Mouse (Mus musculus): ENCODE data around the gene Usp7.
"Not testable (repeated sequence)": the region's sequence is repeated elsewhere in the genome, so short reads cannot be mapped to it uniquely, and the experiment has no call there.

The Usp7 gene

DNA sequence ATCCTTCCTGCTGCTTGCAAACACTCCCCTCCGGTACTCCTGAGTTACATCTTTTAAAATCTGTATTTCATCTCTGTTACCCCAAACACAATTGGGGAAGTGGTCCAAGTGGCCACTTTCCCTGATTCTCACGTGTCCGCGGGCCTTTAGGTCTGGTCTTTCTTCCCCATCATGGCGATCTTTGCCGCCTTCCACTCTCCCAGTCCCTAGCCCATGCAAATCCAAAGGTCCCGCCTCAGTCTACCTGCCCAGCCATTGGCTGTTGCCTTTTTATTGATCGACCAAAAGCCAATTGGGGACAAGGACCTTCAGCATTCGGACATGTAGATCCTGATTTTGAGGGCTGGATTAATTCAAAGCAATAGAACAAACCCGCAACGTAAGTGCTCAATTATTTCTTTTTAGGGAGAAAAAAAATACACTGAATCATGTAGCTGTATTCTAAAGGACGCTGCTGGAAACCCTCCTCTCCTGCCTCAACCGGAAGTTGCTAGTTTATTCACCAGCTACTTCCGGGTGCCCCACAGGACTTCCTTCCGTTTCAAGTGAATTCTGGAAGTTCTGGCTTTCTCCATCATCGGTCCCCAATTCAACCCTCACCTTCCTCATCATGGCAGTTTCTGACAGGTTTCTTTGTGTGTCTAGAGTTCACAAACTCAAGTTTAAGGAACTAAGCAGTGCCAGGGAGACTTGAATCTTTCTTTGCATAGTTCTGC, 8.8 kb downstream of the Usp7 start:
- no peak for ATAC-seq (ENCODE audit: insufficient number of reproducible peaks, low FRiP score, low TSS enrichment)

DNA sequence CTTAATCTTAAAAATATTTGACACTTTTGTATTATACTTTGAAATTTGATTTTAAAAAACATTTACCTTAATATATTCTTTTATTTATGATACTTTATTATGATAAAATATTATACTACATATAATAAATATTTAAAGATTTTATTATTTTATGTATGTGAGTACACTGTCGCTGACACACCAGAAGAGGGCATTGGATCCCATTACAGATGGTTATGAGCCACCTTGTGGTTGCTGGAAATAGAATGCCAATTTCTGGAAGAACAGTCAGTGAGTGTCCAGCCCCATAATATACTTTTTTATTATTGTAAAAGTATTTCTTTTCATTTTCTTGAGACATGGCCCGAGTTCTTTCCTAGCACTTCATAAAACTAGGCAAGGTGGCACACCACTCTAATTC, 10.4 kb downstream of the Usp7 start:
- ATAC-seq (ENCODE audit: insufficient number of reproducible peaks, low FRiP score, low TSS enrichment), result no peak

DNA sequence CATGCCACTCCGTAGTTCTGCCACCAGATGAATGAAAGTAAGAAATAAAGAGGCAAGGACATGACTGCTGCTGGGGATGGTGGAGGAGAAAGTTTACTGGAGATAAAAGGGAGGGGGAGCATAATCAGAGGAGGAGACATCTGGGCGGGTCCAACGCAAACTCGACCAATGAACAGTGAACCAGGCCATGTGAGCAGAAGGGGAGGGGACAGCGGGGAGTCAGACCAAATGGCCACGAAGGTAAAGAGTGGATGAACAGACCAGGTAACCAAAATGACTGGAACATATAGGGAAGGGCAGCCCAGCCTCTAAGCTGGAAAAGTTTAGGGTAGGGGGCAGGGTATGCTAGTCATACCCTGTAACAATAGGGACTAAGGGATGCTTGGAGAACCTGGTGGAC, 10.9 kb downstream of the Usp7 start:
- no peak for ATAC-seq (ENCODE audit: insufficient number of reproducible peaks, low FRiP score, low TSS enrichment)

DNA sequence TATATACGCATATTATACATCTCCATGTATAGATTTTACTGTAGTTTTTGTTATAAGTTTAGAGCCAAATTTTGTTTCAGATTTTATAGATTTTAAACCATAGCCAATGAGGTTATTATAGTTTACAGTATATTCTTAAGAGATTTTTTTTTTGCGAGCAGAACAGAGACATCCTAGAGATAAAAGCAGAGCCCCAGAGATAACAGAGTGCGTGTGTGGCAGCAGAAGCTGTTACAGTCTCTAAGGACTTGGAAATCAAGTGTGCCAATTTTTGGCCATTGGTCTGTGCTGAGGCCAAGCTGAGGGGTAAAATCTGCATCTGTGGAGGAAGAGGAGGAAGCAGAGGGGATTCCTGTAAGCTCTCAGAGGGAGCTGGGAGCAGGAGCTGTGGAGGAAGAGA, 11.9 kb downstream of the Usp7 start:
- no peak for ATAC-seq (ENCODE audit: insufficient number of reproducible peaks, low FRiP score, low TSS enrichment)

DNA sequence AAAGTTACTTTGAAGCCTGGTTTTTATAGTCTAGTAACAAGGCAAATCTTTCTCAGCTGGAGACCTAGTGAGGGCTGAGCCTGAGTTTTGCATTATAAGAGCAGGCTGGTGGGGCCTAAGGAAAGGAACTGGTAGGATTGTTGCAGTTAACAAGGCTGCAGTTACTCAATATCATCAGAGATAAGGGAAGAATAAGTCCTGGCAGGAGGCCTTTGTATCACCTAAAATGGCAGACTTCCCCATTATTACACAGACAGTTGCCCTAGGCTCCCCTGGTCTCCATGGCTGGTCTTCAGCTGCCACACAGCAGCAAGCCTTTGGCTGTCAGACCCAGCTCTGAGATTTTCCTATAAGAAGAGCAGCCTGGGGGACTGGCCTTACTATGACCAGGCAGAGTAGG, 13.4 kb downstream of the Usp7 start:
- no peak for ATAC-seq (ENCODE audit: insufficient number of reproducible peaks, low FRiP score, low TSS enrichment)

DNA sequence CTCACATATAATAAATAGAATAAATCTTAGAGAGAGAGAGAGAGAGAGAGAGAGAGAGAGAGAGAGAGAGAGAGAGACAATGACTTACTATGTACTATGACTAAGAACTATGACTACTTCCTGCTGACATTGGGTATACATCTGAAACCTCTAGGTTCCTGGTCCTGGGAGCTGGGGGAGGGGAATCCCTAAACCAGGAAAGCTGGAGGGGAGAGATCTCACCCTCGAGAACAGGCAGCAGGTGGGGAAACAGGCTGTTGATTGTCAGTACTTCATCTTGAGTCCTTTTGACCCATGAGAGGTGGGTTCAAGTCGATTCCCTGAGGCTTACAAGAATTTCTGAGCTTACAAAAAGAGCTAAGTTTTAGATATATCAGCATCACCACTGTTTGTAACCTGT, 14.9 kb downstream of the Usp7 start:
- ATAC-seq (ENCODE audit: insufficient number of reproducible peaks, low FRiP score, low TSS enrichment), result no peak

DNA sequence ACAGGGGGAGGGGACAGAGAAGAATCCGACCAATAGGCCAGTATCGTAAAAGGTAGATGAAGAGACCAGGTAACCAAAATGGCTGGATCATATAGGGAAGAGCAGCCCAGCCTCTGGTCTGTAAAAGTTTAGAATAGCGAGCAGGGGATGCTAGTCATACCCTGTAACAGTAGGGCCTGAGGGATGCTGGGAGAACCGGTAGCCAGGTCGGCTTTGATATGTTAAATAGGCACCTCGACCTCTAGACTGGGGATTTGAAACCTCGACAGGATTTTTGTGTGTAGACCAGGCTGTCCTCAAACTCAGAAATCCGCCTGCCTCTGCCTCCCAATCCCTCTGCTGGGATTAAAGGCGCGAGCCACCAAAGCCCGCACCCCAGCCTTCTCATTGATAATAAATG, 15.5 kb downstream of the Usp7 start:
- no peak for ATAC-seq (ENCODE audit: insufficient number of reproducible peaks, low FRiP score, low TSS enrichment)

DNA sequence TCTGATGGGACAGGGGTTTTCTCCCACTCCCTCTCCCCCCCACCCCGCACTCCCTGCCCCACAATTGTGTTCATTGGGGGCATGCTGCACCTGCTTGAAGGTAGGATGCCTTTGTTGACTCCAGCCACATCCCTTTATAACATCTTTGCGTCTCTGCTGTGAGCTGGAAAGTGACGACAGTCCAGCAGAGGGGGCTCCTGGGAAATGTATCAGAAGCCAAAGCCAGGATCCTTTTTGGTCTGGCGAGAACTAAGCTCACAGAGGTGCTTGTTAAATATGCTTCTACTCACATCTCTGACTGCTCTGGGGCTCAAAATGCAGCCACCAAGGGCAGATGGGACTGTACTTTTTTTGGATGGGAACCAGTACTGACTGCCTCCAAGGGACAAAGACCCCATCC, 21.0 kb downstream of the Usp7 start:
- no peak for ATAC-seq (ENCODE audit: insufficient number of reproducible peaks, low FRiP score, low TSS enrichment)

DNA sequence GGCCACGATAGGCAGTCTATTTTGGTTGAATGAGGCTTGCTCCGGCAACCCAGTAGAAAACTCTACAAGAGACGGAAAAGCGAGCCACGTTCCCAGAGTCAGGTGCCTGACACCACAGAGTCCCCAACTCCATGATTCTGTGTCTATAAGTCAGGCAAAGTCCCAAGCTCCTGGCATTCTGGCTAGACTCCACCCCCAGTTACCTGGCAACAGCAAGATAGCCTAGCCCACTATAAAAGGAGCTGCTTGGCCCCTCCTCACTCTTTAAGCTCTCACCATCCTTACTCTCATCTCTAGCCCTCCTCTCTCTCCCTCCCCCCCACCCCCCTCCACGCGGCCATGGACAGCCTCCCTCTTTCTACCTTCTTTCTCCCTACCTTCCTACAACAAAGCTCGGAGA, 21.8 kb downstream of the Usp7 start:
- not testable (repeated sequence) for ATAC-seq (ENCODE audit: insufficient number of reproducible peaks, low FRiP score, low TSS enrichment)

DNA sequence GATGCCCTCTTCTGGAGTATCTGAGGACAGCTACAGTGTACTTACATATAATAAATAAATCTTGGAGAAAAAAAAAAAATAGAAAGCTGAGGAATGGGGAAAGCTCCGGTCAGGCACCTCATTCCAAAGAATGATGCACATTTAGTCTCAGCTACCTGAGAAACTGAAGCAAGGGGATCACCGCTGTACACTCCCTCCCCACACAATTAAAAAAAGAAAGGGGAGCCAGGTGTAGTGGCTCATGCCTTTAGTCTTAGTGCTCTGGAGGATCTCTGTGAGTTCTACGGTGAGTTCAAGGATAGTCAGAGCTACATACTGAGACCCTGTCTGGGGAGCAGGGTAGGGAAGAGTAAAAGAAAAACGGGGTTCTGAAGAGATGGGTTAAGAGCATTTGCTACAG, 22.6 kb downstream of the Usp7 start:
- ATAC-seq (ENCODE audit: insufficient number of reproducible peaks, low FRiP score, low TSS enrichment), result no peak

DNA sequence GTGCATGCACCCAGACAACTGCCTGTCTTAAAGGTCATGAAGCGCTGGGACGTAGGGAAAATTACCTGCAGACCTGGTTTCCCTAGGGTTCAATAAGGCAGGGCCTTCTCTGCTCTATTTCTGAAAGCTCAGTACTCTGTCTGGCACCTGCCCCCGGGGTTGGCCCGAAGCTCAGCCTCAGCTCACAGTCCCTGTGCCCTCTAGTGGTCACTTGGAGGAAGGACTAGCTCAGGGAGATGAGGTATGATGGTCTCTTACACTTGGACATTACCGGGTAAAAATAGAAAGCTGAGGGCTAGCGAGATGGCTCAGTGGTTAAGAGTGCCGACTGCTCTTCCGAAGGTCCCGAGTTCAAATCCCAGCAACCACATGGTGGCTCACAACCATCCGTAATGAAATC, 23.0 kb downstream of the Usp7 start:
- ATAC-seq (ENCODE audit: insufficient number of reproducible peaks, low FRiP score, low TSS enrichment), result peak; percentile 91

DNA sequence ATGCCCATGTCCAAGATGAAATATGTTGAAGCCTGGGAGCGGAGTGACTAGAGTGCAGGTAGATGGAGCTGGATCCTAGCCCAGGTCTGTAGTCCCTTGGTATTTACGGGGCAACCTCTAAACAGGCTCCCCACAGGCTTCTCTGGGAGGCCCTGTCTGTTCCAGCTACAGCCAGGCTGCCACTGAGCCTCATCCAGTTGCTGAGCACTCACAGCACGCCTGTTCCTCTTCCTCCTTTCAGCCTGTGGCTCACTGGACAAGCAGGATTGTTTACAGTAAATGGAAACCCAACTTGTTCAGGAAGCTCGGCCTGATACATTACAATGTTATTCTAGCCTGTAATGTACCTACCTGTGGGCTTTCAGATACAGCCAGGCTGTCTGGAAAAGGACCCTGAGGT, 23.5 kb downstream of the Usp7 start:
- no peak for ATAC-seq (ENCODE audit: insufficient number of reproducible peaks, low FRiP score, low TSS enrichment)

DNA sequence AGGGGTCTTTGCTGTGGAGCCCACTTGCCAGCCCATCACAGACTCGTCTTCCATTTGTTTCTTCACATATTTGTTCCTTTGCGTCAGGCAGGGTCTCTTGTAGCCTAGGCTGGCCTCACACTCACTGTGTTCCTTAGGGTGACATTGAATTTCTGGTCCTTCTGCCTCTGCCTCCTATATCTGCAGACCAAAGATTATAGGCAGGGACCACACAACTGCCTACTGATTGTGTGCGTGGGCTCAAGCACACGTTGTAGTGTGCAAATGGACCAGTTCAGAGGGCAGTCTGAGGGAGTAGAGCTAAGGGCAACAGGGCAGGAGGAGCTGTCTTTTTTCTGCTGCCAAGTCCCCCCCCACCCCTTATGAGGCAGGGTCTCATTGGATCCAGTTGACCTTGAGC, 24.0 kb downstream of the Usp7 start:
- ATAC-seq (ENCODE audit: insufficient number of reproducible peaks, low FRiP score, low TSS enrichment), result 0 out of 2 replicates have a peak, but pooled peaks have one; percentile 3

DNA sequence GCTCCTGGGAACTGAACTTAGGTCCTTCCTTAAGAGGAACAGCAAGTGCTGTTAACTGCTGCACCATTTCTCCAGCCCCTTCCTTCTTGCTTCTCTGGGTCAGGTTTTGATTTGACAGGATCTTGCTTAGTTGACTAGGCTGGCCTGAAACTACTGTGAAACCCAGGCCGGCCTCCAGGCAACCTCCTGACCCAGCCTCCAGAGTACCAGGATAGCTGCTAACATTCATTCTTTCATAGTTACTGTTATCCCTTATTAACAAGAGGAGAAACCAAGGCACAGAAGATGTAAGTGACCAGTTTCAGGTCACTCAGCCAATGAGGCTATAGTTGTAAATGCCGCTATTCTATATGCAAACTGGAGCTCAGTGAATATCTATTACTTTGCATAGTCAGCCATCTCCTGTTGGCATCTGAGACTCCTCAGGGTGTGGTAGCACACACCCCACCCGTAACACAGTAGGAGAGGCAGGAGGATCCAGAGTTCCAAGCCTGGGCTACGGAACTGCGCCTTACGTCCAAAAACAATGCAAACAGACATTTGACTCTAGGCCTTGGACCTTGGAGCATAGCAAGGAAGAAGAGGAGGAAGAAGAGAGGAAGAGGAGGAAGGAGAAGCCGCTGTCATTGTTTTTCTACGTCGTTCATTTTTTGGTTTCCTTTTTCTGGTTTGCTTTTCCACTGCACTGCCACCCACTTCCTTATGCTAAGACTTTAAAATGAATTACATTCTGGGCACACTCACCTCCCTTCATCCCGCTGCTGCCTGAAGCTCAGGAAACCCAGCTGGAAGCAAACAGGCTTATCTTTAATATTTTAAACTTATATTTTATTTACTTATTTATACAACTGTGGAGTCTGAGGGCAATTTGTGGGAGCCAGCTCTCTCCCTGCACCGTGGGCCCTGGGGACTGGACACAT, 24.7 kb downstream of the Usp7 start:
- no peak for ATAC-seq (ENCODE audit: insufficient number of reproducible peaks, low FRiP score, low TSS enrichment)

DNA sequence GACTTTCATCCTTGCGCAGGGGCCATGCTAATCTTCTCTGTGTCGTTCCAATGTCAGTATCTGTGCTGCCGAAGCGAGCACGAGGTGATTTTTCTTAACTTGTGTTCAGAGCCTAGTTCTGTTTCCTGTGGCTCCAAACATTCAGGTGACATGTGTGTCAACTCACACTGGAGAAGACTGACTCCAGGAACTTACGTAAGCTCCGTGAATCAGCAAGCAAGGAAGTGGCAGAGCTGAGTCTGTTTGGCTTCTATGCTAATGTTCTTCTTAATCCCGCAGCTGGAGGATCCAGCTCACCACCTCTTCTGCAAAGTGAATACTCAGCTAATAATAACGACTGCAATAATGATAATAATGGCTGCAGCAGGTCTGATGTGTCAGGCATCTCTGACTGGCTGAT, 25.9 kb downstream of the Usp7 start:
- no peak for ATAC-seq (ENCODE audit: insufficient number of reproducible peaks, low FRiP score, low TSS enrichment)

DNA sequence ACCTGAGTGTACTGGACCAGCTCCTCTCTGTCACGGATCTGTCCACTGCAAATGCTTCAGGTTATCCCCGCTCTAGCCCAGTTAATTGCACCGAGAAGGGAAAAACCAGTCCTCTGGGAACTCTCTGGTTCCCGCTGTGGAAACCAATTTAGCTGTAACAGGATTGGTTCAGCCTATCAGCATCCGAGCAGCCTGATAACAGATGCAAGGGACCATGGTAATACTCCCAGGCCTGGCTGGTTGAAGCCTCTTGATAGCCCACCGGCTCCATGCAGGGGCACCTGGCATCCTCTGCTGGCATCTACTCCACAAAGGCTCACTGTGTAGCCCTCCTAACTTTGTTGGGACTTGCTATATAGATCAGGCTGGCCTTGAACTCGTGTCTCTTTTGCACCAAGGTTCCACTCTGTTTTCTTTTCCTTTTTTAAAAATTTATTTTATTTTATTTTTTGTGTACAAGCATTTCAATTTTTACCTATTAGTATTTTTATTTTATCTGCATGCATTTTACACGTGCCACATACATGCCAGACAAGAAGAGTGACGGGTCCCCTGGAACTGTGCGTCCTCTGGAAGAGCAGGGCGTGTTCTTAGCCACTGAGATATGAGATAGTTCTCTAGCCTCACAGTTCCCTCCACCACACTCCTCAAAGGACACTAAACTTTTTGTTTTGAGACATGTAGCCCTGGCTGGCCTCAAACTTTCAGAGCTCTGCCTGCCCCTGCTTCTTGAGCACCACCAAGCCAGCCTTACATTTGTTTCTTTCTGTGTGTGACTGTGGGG, 27.8 kb downstream of the Usp7 start:
- no peak for ATAC-seq (ENCODE audit: insufficient number of reproducible peaks, low FRiP score, low TSS enrichment)

DNA sequence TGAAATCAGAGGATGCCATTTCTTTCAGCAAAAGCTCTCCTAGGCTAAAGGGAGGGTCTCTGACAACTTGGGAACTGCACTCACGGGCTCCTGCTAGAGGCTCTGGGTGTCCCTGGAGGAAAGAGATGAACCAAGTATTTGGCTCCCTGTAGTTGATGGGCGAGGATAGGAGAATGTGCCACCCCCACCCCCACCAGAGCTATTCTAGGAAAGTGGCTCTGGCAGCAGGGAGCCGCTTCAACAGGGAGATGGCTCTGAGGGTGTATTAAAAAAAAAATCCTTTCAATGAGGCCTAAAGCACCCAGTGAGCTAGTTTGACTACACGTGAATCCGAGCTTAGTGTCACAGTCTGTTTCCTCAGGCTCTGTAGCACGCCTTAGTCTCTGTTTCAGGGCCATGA, 29.1 kb downstream of the Usp7 start:
- no peak for ATAC-seq (ENCODE audit: insufficient number of reproducible peaks, low FRiP score, low TSS enrichment)

DNA sequence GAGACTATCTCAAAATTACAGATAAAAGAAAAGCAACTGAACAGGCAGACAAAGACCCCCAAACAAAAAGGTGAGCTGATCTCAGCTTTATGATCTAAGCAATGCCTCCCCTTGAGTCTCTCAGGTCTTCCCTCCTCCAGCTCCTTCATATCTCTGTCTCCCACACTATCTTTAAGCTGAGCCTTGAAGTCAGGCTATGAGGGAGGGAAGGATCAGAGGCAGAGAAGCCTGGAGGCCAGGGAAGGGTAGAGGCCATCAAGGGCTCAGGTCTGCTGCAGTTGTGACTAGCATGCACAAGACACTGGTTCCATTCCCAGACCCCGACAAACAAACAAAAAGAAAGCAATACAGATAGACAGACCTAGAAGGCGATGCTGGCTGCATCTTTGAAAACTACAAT, 30.2 kb downstream of the Usp7 start:
- no peak for ATAC-seq (ENCODE audit: insufficient number of reproducible peaks, low FRiP score, low TSS enrichment)

DNA sequence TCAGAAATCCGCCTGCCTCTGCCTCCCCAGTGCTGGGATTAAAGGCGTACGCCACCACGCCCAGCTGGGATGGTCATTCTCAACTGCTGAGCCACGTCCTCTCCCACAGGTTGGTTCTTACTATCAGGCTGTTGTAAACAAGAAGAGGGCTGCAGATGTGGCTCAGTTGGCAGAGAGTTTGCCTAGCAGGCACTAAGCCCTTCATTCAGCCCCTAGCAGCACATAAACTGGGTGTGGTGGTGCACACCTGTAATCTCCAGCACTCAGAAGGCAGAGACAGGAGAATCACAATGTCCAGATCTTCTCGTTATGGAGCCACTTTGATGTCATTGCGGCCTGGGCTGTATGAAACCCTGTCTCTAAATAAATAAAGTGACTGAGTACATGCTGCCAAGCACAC, 31.1 kb downstream of the Usp7 start:
- no peak for ATAC-seq (ENCODE audit: insufficient number of reproducible peaks, low FRiP score, low TSS enrichment)

DNA sequence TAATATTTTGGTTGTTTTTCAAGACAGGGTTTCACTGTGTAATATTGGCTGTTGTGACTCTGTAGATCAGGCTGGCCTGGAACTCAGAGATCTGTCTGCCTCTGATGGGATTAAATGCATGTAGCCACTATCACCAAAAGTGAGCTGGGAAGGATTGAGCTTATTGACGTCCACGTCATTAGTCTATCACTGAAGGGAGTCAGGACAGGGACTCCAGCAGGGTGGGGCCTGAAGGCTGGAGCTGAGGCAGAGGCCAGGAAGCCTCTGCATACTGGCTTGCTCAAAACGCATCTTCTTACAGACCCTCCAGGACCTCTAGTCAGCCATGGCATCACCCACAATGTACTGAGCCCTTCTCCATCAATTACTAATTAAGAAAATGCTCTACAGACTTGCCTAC, 33.1 kb downstream of the Usp7 start:
- no peak for ATAC-seq (ENCODE audit: insufficient number of reproducible peaks, low FRiP score, low TSS enrichment)

DNA sequence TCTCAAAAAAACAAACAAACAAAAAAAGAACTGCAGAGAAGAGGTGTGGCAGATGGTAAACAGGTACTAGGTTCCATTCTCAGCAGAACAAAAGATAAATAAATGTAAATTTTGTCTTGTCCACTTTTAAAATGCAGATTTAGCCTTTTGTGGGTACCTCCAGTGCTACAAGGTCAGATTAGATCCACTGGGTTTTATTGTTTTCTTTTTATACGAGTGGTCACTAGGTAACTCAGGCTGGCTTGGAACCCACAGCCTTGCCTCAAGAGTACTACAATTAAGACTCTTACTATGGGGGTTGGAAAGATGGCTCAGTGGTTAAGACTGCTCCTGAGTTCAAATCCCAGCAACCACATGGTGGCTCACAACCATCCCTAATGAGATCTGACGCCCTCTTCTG, 33.9 kb downstream of the Usp7 start:
- ATAC-seq (ENCODE audit: insufficient number of reproducible peaks, low FRiP score, low TSS enrichment), result no peak

Measured in cerebellum, adult (tissue).